Mouse (Mus musculus) testis, adult 2 months (tissue): ENCODE data around the gene Cilp.

Experiments
- CTCF ChIP-seq: fragments of 200-500 bp; IDR thresholded peaks from 2 replicates; pipeline ENCODE4 v1.5.1; 2012; ENCODE audit warnings: low read depth, mild to moderate bottlenecking, inconsistent platforms, low read length, moderate library complexity; ENCODE audit not compliant: control insufficient read depth, insufficient read depth, insufficient replicate concordance
- POLR2A ChIP-seq: fragments of 200-500 bp; IDR thresholded peaks from 2 replicates; pipeline ENCODE4 v1.6.1; 2012; ENCODE audit warnings: low read depth, mild to moderate bottlenecking, inconsistent platforms, low read length, moderate library complexity; ENCODE audit not compliant: control insufficient read depth

- no peak for TF ChIP-seq CTCF
- no peak for TF ChIP-seq POLR2A
Observed at GRCm38 (mm10) chr9:65239176-65239575, 25.8 kb upstream of the Cilp start.
